Mouse (Mus musculus) lung, postnatal 0 days (tissue): ENCODE data around the gene Dtx3.

Experiments used
- CTCF ChIP-seq: IDR thresholded peaks from 2 replicates; pipeline ENCODE4 v1.5.1; 2016; ENCODE audit warnings: antibody characterized with exemption, mild to moderate bottlenecking
- EP300 ChIP-seq: IDR thresholded peaks from 2 replicates; pipeline ENCODE4 v1.6.1; 2016; ENCODE audit warnings: antibody characterized with exemption, mild to moderate bottlenecking, control low read depth

GRCm38 (mm10) chr10:127177235-127177634, 18.3 kb downstream of the Dtx3 start:
- TF ChIP-seq CTCF (no peak), EP300 (no peak)
